Mouse (Mus musculus) splenic B cell, adult 2 months (primary cell): ENCODE results near the gene Hs3st3a1.

Experiments
- DNase-seq: peaks from one replicate; pipeline ENCODE4 v3.0.0-alpha.2; 2011; ENCODE audit warnings: low read depth, low spot score
- H3K27me3 ChIP-seq: 2 replicates; pipeline ENCODE4 v1.6.1; 2012; ENCODE audit warnings: mild to moderate bottlenecking, low read length, moderate library complexity, mixed read lengths; ENCODE audit not compliant: control insufficient read depth, poor library complexity, insufficient read depth, severe bottlenecking
- H3K36me3 ChIP-seq: 2 replicates; pipeline ENCODE4 v1.6.1; 2012; ENCODE audit warnings: mild to moderate bottlenecking, low read length, moderate library complexity, mixed read lengths; ENCODE audit not compliant: control insufficient read depth, poor library complexity, insufficient read depth, severe bottlenecking

Gene Hs3st3a1

GRCm38 (mm10) chr11:64509106-64509505, 74.0 kb downstream of the Hs3st3a1 start:
- no peak for DNase-seq

GRCm38 (mm10) chr11:64512301-64512700, 77.2 kb downstream of the Hs3st3a1 start:
- Histone ChIP-seq H3K36me3 (no peaks in the 10 kb centered on the region), H3K27me3 (no peaks in the 10 kb centered on the region)
- no peak for DNase-seq

More at GRCm38 (mm10) chr11:64509106-64509505, 74.0 kb downstream of the Hs3st3a1 start:
- no peaks in the 10 kb centered on the region for H3K36me3 ChIP-seq
- no peaks in the 10 kb centered on the region for H3K27me3 ChIP-seq

GRCm38 (mm10) chr11:64513419-64513818, 78.3 kb downstream of the Hs3st3a1 start:
- no peaks in the 10 kb centered on the region for H3K27me3 ChIP-seq
- DNase-seq = no peak
- H3K36me3 ChIP-seq = no peaks in the 10 kb centered on the region

GRCm38 (mm10) chr11:64516712-64517589, 81.8 kb downstream of the Hs3st3a1 start:
- Histone ChIP-seq H3K27me3 (no peaks in the 10 kb centered on the region), H3K36me3 (no peaks in the 10 kb centered on the region)
- no peak for DNase-seq

GRCm38 (mm10) chr11:64518146-64518841, 83.2 kb downstream of the Hs3st3a1 start:
- no peaks in the 10 kb centered on the region for H3K27me3 ChIP-seq
- no peak for DNase-seq
- no peaks in the 10 kb centered on the region for H3K36me3 ChIP-seq

GRCm38 (mm10) chr11:64523993-64524570, 89.0 kb downstream of the Hs3st3a1 start:
- Histone ChIP-seq H3K27me3 (no peaks in the 10 kb centered on the region), H3K36me3 (no peaks in the 10 kb centered on the region)
- DNase-seq = no peak

GRCm38 (mm10) chr11:64537230-64537629, 102.1 kb downstream of the Hs3st3a1 start:
- DNase-seq = no peak
- H3K27me3 ChIP-seq = no peaks in the 10 kb centered on the region
- no peaks in the 10 kb centered on the region for H3K36me3 ChIP-seq

GRCm38 (mm10) chr11:64541866-64542265, 106.7 kb downstream of the Hs3st3a1 start:
- no peak for DNase-seq
- Histone ChIP-seq H3K36me3 (no peaks in the 10 kb centered on the region), H3K27me3 (no peaks in the 10 kb centered on the region)

GRCm38 (mm10) chr11:64542335-64542734, 107.2 kb downstream of the Hs3st3a1 start:
- Histone ChIP-seq H3K27me3 (no peaks in the 10 kb centered on the region), H3K36me3 (no peaks in the 10 kb centered on the region)
- DNase-seq = no peak

- no peaks in the 10 kb centered on the region for H3K36me3 ChIP-seq
- no peaks in the 10 kb centered on the region for H3K27me3 ChIP-seq
- no peak for DNase-seq
Measured at GRCm38 (mm10) chr11:64543181-64543641, 108.1 kb downstream of the Hs3st3a1 start.

GRCm38 (mm10) chr11:64544236-64544635, 109.1 kb downstream of the Hs3st3a1 start:
- no peaks in the 10 kb centered on the region for H3K27me3 ChIP-seq
- H3K36me3 ChIP-seq = no peaks in the 10 kb centered on the region
- DNase-seq = no peak

- Histone ChIP-seq H3K36me3 (no peaks in the 10 kb centered on the region), H3K27me3 (no peaks in the 10 kb centered on the region)
- DNase-seq = no peak
Measured at GRCm38 (mm10) chr11:64549380-64549779, 114.2 kb downstream of the Hs3st3a1 start.

GRCm38 (mm10) chr11:64549955-64550354, 114.8 kb downstream of the Hs3st3a1 start:
- no peak for DNase-seq
- Histone ChIP-seq H3K27me3 (no peaks in the 10 kb centered on the region), H3K36me3 (no peaks in the 10 kb centered on the region)

GRCm38 (mm10) chr11:64558282-64558681, 123.2 kb downstream of the Hs3st3a1 start:
- H3K36me3 ChIP-seq = no peaks in the 10 kb centered on the region
- H3K27me3 ChIP-seq = no peaks in the 10 kb centered on the region
- no peak for DNase-seq

- no peaks in the 10 kb centered on the region for H3K27me3 ChIP-seq
- no peaks in the 10 kb centered on the region for H3K36me3 ChIP-seq
- no peak for DNase-seq
Measured at GRCm38 (mm10) chr11:64559388-64559787, 124.3 kb downstream of the Hs3st3a1 start.
